Mouse (Mus musculus): ENCODE measurements at regions not wholly inside any gene's neighbourhood (a gene's known extent, or its start where the extent isn't known, plus 50 kb on each side); places are given as distances from the start of the nearest gene placed in this dataset.
A peak's percentile ranks its signal among the peaks of the same experiment; 100 is the strongest.

DNA sequence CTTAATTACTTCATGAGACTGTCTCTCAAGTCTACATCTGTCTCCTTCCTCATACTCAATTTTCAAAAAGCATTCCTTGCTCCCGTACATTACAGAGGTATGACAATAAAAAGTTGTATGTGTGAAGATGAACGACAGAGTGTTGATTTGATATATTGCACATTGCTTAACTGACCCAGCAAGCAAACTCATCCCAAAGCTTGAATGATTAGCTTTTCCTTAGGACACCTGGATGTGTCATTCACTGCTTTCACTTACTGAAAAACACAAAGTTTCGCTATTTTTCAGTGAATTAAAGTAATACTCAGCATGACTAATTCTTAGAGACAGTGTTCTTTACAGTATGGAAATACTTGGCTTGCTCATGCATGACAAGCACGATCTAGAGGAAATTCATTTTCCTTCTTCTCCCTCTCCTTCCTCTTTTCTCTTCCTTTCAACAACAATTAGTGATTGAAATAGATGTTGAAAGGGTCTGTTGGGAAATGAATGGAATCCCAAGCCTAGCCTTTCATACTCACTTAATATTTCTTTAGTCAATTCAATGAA is 159.5 kb upstream of the Prkcq start:
- no peak overlapping the region for H3K27ac ChIP-seq
- no peaks in the 10 kb centered on the region for H3K36me3 ChIP-seq
- 76% methylated on average over 4 of the region's 4 CpGs for WGBS
- no peak overlapping the region for H3K4me3 ChIP-seq
- no peaks in the 10 kb centered on the region for H3K27me3 ChIP-seq
- no peak overlapping the region for H3K4me2 ChIP-seq (replicated peaks)
- no peaks in the 10 kb centered on the region for H3K9me3 ChIP-seq
- H3K9ac ChIP-seq: no peak overlapping the region
- ATAC-seq (ENCODE audit: low FRiP score, low read depth): no peak
- no peaks in the 10 kb centered on the region for H3K4me1 ChIP-seq

DNA sequence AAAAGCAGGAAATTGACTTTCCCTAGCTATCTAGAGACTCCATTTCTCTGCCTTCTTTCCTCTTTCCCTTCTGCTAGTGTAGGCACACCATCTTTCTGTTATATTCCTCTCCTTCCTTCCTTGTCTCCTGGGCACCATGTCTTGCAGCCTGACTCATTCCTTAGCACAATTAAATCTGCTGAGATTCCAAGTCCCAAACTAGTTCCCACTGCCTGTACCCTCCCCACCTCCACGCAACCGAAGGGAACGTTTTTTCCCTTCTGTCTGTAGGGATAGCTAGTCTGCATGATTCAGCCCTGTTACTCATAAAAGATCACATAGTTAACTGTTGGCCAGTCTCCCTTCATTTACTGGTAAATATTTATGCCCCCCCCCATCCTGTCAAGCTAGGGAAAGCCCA is 158.8 kb upstream of the Prkcq start:
- Histone ChIP-seq H3K36me3 (no peaks in the 10 kb centered on the region), H3K9ac (no peak overlapping the region), H3K4me2 (replicated peaks) (no peak overlapping the region), H3K9me3 (no peaks in the 10 kb centered on the region), H3K4me1 (no peaks in the 10 kb centered on the region), H3K27ac (no peak overlapping the region), H3K4me3 (no peak overlapping the region), H3K27me3 (no peaks in the 10 kb centered on the region)
- no peak for ATAC-seq (ENCODE audit: low FRiP score, low read depth)
- WGBS: 78% methylated on average over 3 of the region's 3 CpGs

DNA sequence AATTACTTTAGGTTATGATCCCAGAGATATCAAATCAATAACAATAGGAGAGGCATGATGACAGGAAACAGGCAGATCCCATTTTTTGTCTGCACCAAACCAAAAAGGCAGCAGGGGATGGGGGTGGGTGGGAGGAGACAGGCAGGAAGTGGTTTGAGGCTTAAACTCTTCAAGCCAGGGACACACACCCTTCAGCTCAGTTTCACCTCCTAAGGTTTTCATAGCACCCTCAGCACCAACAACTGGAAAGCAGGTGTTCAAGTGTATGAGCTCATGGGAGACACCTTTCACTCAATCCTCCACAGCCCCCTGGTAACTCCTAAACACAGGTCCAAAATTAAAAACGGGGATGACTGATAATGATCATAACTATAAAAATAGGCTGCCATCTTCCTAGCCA is 155.5 kb upstream of the Prkcq start:
- no peaks in the 10 kb centered on the region for H3K4me1 ChIP-seq

DNA sequence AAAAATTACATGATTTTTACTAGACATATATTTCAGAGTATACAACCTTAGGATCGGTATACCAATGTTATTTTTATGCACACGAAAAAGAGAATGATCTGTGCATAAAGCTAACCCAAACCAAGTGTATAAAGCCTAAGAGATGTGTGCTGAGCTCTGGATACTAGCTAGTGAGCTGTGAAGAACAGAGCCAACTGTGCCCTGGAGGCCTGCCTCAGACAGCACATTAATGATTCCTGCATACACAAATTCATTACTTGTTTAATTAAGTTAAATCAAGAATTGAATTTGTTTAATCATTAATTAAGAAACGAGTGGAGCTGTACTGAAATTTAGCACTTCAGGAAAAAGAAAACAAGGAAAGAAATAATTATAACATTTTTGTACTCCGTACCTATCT is 139.0 kb upstream of the Prkcq start:
- ATAC-seq (ENCODE audit: low FRiP score, low read depth): no peak
- no peaks in the 10 kb centered on the region for H3K27me3 ChIP-seq
- 84% methylated on average over 4 of the region's 4 CpGs for WGBS

More for the DNA sequence above, 155.5 kb upstream of the Prkcq start:
- H3K27me3 ChIP-seq: no peaks in the 10 kb centered on the region
- no peaks in the 10 kb centered on the region for H3K9me3 ChIP-seq
- no peak overlapping the region for H3K4me3 ChIP-seq
- H3K27ac ChIP-seq: no peak overlapping the region
- WGBS: 84% methylated on average over 1 of the region's 1 CpGs
- H3K4me2 ChIP-seq (replicated peaks): no peak overlapping the region
- ATAC-seq (ENCODE audit: low FRiP score, low read depth): no peak
- no peak overlapping the region for H3K9ac ChIP-seq
- H3K36me3 ChIP-seq: no peaks in the 10 kb centered on the region

DNA sequence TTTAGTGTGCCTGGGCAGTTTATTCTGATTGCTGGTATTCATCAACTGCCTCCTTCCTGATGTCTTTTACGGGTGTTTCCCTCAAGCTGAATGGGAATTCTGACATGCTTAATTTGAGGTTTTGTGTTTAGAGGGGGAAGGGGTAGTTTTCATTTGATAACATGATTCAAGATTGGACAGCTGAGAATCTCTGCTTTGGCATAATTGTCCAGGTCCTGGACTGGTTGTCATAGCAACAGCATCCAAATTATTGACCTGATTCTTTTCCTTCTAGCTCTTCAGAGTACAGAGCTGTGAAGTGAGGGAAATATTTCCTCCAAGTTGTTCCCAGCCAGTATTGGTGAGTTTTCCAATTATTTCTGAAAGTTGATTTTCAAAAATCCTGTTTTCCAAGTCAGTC is 137.7 kb upstream of the Prkcq start:
- H3K27ac ChIP-seq: no peak overlapping the region
- H3K4me2 ChIP-seq (replicated peaks): no peak overlapping the region
- no peak for ATAC-seq (ENCODE audit: low FRiP score, low read depth)
- no peaks in the 10 kb centered on the region for H3K9me3 ChIP-seq
- no peak overlapping the region for H3K9ac ChIP-seq
- WGBS: 43% methylated on average over 1 of the region's 1 CpGs
- no peaks in the 10 kb centered on the region for H3K27me3 ChIP-seq
- H3K36me3 ChIP-seq: no peaks in the 10 kb centered on the region
- no peak overlapping the region for H3K4me3 ChIP-seq
- H3K4me1 ChIP-seq: no peaks in the 10 kb centered on the region

More for the DNA sequence above, 139.0 kb upstream of the Prkcq start:
- H3K4me2 ChIP-seq (replicated peaks): no peak overlapping the region
- no peak overlapping the region for H3K9ac ChIP-seq
- no peak overlapping the region for H3K27ac ChIP-seq
- no peak overlapping the region for H3K4me3 ChIP-seq
- H3K36me3 ChIP-seq: no peaks in the 10 kb centered on the region
- H3K9me3 ChIP-seq: no peaks in the 10 kb centered on the region
- no peaks in the 10 kb centered on the region for H3K4me1 ChIP-seq

DNA sequence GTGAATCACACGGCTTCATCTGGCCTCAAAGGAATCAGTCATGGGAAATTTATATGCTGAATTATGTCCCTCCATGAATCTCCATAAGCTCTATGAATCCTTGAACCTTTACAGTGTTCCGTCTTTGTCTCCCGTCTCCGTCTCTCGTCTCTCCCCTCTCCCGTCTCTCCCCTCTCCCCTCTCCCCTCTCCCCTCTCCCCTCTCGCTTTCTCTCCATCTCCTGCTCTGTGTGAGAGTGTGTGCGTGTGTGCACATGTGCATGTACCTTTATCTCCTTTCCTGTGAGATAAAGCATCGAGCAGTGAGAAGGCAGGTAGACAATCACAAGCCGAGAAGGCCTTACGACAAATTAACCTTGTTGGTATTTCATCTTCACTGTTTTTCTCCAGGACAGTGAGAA is 134.6 kb upstream of the Prkcq start:
- Histone ChIP-seq H3K27ac (no peak overlapping the region), H3K36me3 (no peaks in the 10 kb centered on the region), H3K9me3 (no peaks in the 10 kb centered on the region), H3K27me3 (no peaks in the 10 kb centered on the region), H3K4me1 (no peaks in the 10 kb centered on the region), H3K4me3 (no peak overlapping the region), H3K9ac (no peak overlapping the region), H3K4me2 (replicated peaks) (no peak overlapping the region)
- 79% methylated on average over 11 of the region's 11 CpGs for WGBS
- ATAC-seq (ENCODE audit: low FRiP score, low read depth): no peak

DNA sequence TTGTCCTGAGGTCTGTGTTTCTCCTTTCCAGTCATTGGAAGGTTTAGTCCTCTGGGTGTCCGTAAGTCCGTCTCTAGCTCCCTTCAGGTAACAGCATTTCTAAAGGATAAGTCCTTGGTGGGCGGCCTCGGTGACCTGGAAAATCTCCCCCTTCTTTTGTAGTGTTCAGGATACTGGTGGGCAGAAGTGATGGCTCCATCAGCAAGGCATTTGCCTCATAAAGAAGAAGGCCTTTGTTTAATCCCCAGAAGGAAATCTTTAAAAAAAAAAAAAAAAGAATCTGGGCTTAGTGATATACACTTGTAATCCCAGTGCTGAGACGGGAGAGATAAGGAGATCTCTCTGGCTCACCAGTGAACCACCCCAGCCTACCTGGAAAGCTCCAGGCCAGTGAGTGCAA is 133.5 kb upstream of the Prkcq start:
- Histone ChIP-seq H3K9me3 (no peaks in the 10 kb centered on the region), H3K4me1 (no peaks in the 10 kb centered on the region), H3K27ac (no peak overlapping the region), H3K9ac (no peak overlapping the region), H3K27me3 (no peaks in the 10 kb centered on the region), H3K4me3 (no peak overlapping the region), H3K4me2 (replicated peaks) (no peak overlapping the region), H3K36me3 (no peaks in the 10 kb centered on the region)
- 95% methylated on average over 5 of the region's 5 CpGs for WGBS
- ATAC-seq (ENCODE audit: low FRiP score, low read depth): no peak

DNA sequence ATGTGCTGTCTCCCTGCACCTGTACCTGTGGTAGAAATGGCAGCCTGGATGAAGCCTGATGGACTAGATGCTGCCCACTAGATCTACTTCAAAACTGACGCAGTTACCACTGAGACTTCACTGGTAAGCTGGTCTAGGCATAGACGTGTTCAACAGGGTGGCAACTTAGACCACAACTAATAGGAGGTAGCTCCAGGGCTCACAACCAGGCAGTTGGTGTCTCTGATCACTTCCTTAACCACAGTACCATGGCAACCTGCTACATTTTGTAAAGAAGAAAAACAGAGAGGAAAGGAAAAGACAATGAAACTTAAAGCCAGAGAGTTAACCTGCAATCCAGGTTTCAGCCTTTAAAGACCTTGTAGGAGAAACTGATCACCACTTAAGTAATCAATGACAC is 131.9 kb upstream of the Prkcq start:
- Histone ChIP-seq H3K4me2 (replicated peaks) (no peak overlapping the region), H3K27me3 (no peaks in the 10 kb centered on the region), H3K9me3 (no peaks in the 10 kb centered on the region), H3K4me1 (no peaks in the 10 kb centered on the region), H3K27ac (no peak overlapping the region), H3K36me3 (no peaks in the 10 kb centered on the region), H3K9ac (no peak overlapping the region), H3K4me3 (no peak overlapping the region)
- no peak for ATAC-seq (ENCODE audit: low FRiP score, low read depth)
- 78% methylated on average over 2 of the region's 2 CpGs for WGBS

DNA sequence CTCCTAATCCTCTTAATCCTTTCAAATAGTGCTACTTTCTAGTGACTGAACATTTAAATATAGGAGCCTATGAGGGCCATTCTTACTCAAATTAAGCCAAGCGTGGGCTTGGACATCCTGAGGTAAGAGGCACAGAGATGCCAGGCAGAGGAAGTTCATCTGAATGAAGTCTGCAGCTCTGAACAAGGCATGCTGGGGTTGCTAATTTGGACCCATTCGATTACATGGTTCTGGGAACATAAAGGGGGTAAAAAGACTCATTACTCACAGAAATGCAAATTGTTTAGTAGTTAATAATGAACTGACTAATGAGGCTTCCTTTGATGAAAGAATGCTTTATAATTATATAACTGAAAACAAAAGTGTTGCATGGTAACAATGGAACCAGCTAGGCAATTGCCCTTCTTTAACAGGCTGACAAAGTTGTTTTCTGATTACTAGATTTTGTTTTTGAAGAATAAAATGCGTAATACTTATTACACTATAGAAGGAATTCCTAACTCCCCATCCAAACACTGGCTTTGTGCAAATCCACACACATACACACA is 127.1 kb upstream of the Prkcq start:
- Histone ChIP-seq H3K36me3 (no peaks in the 10 kb centered on the region), H3K9me3 (no peaks in the 10 kb centered on the region), H3K27ac (no peak overlapping the region), H3K27me3 (no peaks in the 10 kb centered on the region), H3K4me2 (replicated peaks) (no peak overlapping the region), H3K4me1 (no peaks in the 10 kb centered on the region), H3K9ac (no peak overlapping the region), H3K4me3 (no peak overlapping the region)
- no peak for ATAC-seq (ENCODE audit: low FRiP score, low read depth)
- WGBS: 85% methylated on average over 3 of the region's 3 CpGs

DNA sequence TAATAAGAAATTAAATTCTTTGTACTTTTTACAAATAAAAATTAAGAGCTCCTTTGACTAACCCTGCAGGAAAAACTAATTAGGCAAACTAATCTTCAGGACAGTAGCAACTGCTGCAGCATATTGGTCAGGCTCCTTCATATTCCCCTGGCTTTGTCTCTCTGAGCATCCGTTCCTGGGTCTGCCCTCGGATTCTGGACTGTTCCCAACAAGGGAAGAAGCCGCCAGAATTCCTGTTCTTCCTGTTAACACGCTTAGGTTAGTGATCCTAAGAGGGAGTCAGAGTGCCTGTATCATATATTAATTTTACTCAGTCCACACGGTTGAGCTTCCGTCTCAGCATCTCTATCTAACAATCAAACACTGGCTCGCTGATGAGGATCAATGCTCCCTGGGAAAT is 120.3 kb upstream of the Prkcq start:
- Histone ChIP-seq H3K9ac (no peak overlapping the region), H3K27me3 (no peaks in the 10 kb centered on the region), H3K4me3 (no peak overlapping the region), H3K9me3 (no peaks in the 10 kb centered on the region), H3K4me1 (no peaks in the 10 kb centered on the region), H3K27ac (no peak overlapping the region), H3K4me2 (replicated peaks) (no peak overlapping the region), H3K36me3 (no peaks in the 10 kb centered on the region)
- no peak for ATAC-seq (ENCODE audit: low FRiP score, low read depth)
- WGBS: 87% methylated on average over 7 of the region's 7 CpGs

DNA sequence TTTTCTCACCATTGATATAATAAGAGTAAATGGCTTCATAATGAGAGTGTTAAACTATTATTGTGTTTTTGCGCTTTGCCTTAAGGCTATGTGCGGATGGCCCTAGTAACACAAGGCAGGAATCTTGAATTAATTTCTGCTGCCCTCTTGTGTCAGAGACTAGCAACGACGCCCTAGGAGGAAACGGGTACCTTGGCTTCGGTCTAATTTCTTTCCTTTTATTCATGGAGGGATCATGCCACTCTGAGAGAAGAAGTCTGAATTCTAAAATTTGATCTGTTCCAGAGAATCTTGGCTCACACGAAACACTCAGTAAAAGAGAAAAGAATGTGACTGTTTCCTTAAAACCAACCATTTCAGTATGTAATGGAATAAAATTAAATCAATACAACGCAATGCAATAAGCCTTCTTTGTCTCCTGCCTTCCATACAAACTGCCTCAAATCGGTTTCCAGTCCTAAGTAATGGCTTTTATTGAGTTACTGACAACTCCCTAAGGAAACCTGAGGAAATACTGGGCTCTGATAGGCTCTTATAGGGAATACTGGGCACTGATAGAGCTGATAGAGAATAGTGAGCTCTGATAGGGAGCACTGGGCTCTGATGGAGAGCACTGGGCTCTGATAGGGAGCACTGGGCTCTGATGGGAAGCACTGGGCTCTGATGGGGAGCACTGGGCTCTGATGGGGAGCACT is 112.0 kb upstream of the Prkcq start:
- ATAC-seq (ENCODE audit: low FRiP score, low read depth): peak; percentile 80; the same call in 1 of the 2 replicates
- H3K27ac ChIP-seq: no peak overlapping the region

DNA sequence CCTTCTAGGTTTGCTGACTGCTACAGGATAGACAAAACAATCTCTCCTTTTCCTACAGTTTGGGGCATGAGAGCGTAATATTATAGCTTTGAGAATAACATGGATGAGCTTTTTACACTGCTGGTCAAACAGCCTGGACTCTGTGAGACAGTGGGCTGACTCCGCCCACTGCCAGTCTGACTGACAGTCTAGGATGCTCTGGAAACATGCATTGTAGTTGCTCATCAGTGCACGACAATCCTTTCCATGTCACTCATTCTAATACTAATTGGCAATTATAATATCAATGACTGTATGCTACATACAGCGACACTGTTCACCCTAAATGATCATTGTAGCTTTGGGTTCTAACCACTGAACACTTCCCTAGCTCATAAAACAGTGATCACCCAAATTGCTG is 104.5 kb upstream of the Prkcq start:
- Histone ChIP-seq H3K4me2 (replicated peaks) (no peak overlapping the region), H3K27ac (no peak overlapping the region), H3K9ac (no peak overlapping the region), H3K9me3 (no peaks in the 10 kb centered on the region), H3K4me3 (no peak overlapping the region), H3K4me1 (no peaks in the 10 kb centered on the region), H3K36me3 (no peaks in the 10 kb centered on the region), H3K27me3 (no peaks in the 10 kb centered on the region)
- no peak for ATAC-seq (ENCODE audit: low FRiP score, low read depth)
- WGBS: 84% methylated on average over 4 of the region's 4 CpGs

More for the DNA sequence above, 112.0 kb upstream of the Prkcq start:
- H3K4me3 ChIP-seq: no peak overlapping the region
- no peaks in the 10 kb centered on the region for H3K4me1 ChIP-seq
- H3K4me2 ChIP-seq (replicated peaks): no peak overlapping the region
- no peaks in the 10 kb centered on the region for H3K36me3 ChIP-seq
- no peaks in the 10 kb centered on the region for H3K9me3 ChIP-seq
- H3K9ac ChIP-seq: no peak overlapping the region
- WGBS: 17% methylated on average over 9 of the region's 9 CpGs
- peaks cover 13% of the 10 kb centered on the region; the same call in 1 of the 2 replicates for H3K27me3 ChIP-seq

DNA sequence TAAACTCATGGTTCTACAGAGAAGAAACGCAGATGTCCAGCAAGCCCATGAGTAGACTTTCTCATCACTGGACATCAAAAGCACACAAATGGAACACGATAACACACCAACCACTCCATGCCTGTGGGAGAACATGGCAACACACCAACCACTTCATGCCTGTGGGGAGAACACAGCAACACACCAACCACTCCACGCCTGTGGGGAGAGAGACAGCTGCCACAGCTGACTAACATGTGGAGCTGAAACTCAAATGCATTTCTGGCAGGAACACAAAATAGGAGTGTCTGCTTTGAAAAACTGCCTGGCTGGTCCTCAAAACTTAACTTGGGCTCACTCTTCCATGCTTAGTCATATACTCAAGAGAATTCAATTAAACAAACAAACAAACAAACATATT is 88.4 kb upstream of the Prkcq start:
- Histone ChIP-seq H3K9ac (no peak overlapping the region), H3K4me2 (replicated peaks) (no peak overlapping the region), H3K4me1 (no peaks in the 10 kb centered on the region), H3K36me3 (no peaks in the 10 kb centered on the region), H3K27ac (no peak overlapping the region), H3K9me3 (no peaks in the 10 kb centered on the region), H3K4me3 (no peak overlapping the region), H3K27me3 (no peaks in the 10 kb centered on the region)
- no peak for ATAC-seq (ENCODE audit: low FRiP score, low read depth)
- 78% methylated on average over 3 of the region's 3 CpGs for WGBS
